Mouse (Mus musculus) heart, embryonic 15.5 days (tissue): Measurements from ENCODE around the gene Gm20547. TPM values are rescaled to one million over a fixed set of nuclear protein-coding genes. Genes with fewer than 3 reads are reported as not detected.
"Not testable (repeated sequence)": the region's sequence is repeated elsewhere in the genome, so short reads cannot be mapped to it uniquely, and the experiment has no call there.

Experiments
- ATAC-seq: fragments of 200-750 bp; cut with Nextera tagmentation; replicated peaks from 2 replicates; pipeline ENCODE4 v1.8.0; 2017; ENCODE audit warnings: low read depth, moderate TSS enrichment; ENCODE audit not compliant: insufficient number of reproducible peaks, insufficient read depth, low FRiP score
- H3K27ac ChIP-seq: fragments of 300-500 bp; sonication (generic); 2 replicates; pipeline ENCODE4 v1.5.1; 2015; ENCODE audit warnings: mild to moderate bottlenecking, inconsistent platforms
- H3K27me3 ChIP-seq: fragments of 300-500 bp; sonication (generic); 2 replicates; pipeline ENCODE4 v1.6.1; 2015; ENCODE audit warnings: inconsistent platforms
- H3K36me3 ChIP-seq: fragments of 300-500 bp; sonication (generic); 2 replicates; pipeline ENCODE4 v1.6.1; 2015; ENCODE audit warnings: mild to moderate bottlenecking, inconsistent platforms
- H3K4me1 ChIP-seq: fragments of 300-500 bp; sonication (generic); replicated peaks from 2 replicates; pipeline ENCODE4 v1.6.1; 2015; ENCODE audit warnings: inconsistent platforms
- H3K4me2 ChIP-seq: fragments of 300-500 bp; sonication (generic); 2 replicates; pipeline ENCODE4 v1.6.1; 2015; ENCODE audit warnings: inconsistent platforms, mild to moderate bottlenecking, moderate library complexity
- H3K4me3 ChIP-seq: fragments of 300-500 bp; sonication (generic); 2 replicates; pipeline ENCODE4 v1.5.1; 2015; ENCODE audit warnings: mild to moderate bottlenecking, inconsistent platforms
- H3K9ac ChIP-seq: fragments of 300-500 bp; sonication (generic); 2 replicates; pipeline ENCODE4 v1.6.1; 2015; ENCODE audit warnings: mild to moderate bottlenecking, inconsistent platforms
- H3K9me3 ChIP-seq: fragments of 300-500 bp; sonication (generic); replicated peaks from 2 replicates; pipeline ENCODE4 v1.6.1; 2016; ENCODE audit warnings: inconsistent platforms
- WGBS: fragments of 180-500 bp; shearing (Covaris S2); methylation state at CpG from one replicate; pipeline ENCODE4 v1.1.7; 2015; ENCODE audit warnings: mixed read lengths; 5-methylcytosine and 5-hydroxymethylcytosine counted together
- microRNA-seq: library from miRNA; unstranded; fragments of <30 nt; microRNA quantifications from one replicate; pipeline ENCODE4, GENCODE M21; 2016
- polyA plus RNA-seq: library from polyadenylated mRNA; unstranded; fragments of >200 nt; fragmentation: Nextera tagmentation; extraction: Ambion mirVana; gene quantifications from 2 replicates; pipeline ENCODE4 v1.2.1, GENCODE M21; 2015

The Gm20547 gene
- polyA plus RNA-seq, 1 experiment from 2014 or later: not detected

DNA sequence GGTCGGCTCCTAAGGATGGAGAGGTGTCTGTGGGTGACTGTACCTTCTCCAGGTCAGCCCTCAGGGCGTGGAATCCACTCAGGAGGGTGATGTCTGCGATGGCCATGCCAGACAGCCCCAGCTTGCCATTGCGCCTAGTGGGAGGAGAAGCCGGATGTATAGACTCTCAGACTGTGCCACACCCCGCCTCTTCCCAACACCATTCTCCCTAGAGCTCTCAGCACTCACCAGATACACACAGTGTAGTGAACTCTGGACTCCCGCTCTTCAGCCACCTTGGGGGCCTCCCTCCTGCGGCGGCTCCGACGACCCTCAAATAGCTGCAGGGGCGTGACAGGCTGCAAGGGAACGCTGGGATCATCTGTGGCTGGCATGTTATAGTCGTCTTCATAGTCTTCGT is 70.6 kb downstream of the Gm20547 start:
- Histone ChIP-seq H3K9me3 (no peaks in the 10 kb centered on the region), H3K4me2 (no peak overlapping the region), H3K9ac (no peak overlapping the region), H3K27ac (no peak overlapping the region), H3K4me3 (no peak overlapping the region), H3K27me3 (no peaks in the 10 kb centered on the region), H3K4me1 (no peaks in the 10 kb centered on the region), H3K36me3 (no peaks in the 10 kb centered on the region)
- WGBS: 70% methylated on average over 15 of the region's 15 CpGs
- ATAC-seq: no peak

DNA sequence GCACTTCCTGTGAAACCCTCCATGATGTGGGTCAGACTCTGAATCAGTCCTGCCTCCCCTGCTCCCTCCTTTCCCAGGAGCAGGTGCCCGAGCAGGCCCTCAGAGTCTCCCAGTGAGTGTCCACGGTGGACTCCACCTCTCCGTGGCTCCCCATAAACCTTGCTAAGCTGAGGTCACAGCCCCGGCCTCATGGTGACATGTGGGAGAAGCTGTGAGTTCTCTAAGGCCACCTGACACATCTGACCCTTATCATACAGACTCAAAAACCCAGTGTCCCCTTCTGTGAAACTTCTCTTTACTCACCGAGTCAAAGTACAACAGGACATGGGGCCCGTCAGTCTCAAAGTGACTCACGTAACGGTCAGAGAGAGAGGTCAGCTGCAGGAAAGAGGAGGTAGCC is 71.0 kb downstream of the Gm20547 start:
- not testable (repeated sequence) for H3K36me3 ChIP-seq, H3K4me1 ChIP-seq, H3K4me2 ChIP-seq, H3K4me3 ChIP-seq, H3K27ac ChIP-seq, H3K27me3 ChIP-seq, ATAC-seq, H3K9me3 ChIP-seq, H3K9ac ChIP-seq
- 84% methylated on average over 8 of the region's 8 CpGs for WGBS

DNA sequence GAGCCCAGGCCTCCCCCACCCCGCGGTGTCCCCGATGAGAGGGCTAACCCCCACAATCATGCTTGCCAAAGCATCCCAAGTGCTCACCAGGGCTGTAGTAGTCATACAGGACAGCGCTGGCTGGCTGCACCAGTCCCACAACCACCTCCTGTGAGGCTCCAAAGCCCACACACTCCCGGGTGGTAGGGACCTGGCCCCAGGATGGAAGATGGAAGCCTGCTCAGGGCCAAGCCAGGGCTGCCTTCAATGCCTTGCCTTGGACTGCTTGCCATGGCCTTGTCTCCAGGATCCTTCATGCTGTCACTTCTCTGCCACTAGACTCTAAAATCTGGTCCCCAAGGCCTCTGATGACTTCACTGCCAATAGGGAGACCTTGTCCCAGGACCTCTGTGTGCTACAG is 71.4 kb downstream of the Gm20547 start:
- H3K27me3 ChIP-seq, H3K4me1 ChIP-seq, H3K4me2 ChIP-seq, H3K4me3 ChIP-seq, ATAC-seq, H3K27ac ChIP-seq, H3K36me3 ChIP-seq, H3K9ac ChIP-seq, H3K9me3 ChIP-seq: not testable (repeated sequence)
- 80% methylated on average over 5 of the region's 5 CpGs for WGBS

DNA sequence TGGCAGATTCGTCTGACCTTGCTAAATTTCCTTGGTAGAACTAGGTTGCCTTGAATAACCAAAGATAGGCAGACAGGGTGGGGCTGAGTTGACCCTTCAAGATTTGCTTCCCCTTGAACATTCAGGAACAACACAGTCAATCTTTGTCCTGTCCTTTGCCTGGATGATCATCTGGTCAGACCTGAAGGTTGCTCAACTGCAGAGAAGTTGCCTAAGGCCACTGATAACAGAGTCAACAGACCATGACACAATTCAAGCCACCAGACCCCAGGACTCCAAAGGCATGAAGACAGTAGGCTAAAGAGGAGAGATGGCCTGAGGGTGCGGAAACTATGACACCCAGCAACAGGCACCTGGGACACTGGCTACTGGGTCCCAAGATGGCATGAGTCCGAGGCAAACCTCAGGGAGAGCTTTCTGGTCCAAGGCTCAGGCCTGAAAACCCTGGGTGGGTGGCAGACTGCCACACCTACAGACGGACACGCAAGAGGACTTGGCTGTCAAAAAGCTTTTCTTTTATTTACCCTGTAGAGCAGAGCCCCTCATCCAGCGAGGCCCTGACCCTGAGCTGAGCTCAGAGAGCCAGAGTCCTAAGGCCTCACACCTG is 73.1 kb downstream of the Gm20547 start:
- no peak overlapping the region for H3K27ac ChIP-seq
- H3K4me1 ChIP-seq: no peaks in the 10 kb centered on the region
- 76% methylated on average over 6 of the region's 6 CpGs for WGBS

DNA sequence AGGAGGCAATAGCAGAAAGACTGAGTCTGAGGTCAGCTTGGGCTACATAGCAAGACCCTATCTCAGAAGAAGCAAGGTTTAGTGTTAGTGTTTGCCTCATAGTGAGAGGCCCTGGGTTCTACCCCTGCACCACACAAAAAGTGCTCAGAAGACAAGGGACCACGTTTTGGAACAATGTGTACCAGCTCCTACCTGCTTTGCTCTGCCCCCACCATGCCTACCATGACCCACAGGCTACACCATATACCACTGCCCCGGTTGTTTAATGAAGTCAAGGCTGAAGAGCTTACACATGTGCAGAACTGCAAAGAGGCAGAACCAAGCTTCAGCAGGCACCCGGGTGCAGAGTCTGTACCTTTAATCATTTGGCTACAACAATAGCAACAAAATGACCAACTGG is 74.7 kb downstream of the Gm20547 start:
- Histone ChIP-seq H3K4me2 (no peak overlapping the region), H3K4me1 (no peaks in the 10 kb centered on the region), H3K36me3 (no peaks in the 10 kb centered on the region), H3K27ac (no peak overlapping the region), H3K9ac (no peak overlapping the region), H3K9me3 (peaks cover 3% of the 10 kb centered on the region; the same call in 1 of the 2 replicates), H3K27me3 (no peaks in the 10 kb centered on the region), H3K4me3 (no peak overlapping the region)
- no peak for ATAC-seq
- WGBS: 62% methylated on average over 3 of the region's 3 CpGs

More for the DNA sequence above, 73.1 kb downstream of the Gm20547 start:
- ATAC-seq: no peak
- Histone ChIP-seq H3K36me3 (no peaks in the 10 kb centered on the region), H3K9me3 (peaks cover 3% of the 10 kb centered on the region; the same call in 1 of the 2 replicates), H3K9ac (no peak overlapping the region), H3K4me2 (no peak overlapping the region), H3K27me3 (no peaks in the 10 kb centered on the region), H3K4me3 (no peak overlapping the region)

Small RNAs within 50 kb of the gene (microRNA-seq; reads per million reads assigned to microRNA genes)
- gene Mir6970 (1.1 reads per million), gene Mir6971 (1.1 reads per million), gene Mir6972 (not detected)

Other genes starting within 250 kb of the Gm20547 start
- 10.7 and 12.9 TPM in 2 replicates for gene Fkbpl, start 237.3 kb downstream of the Gm20547 start, polyA plus RNA-seq
- gene Atf6b, start 234.9 kb downstream of the Gm20547 start, polyA plus RNA-seq: 39.6 and 54.5 TPM in 2 replicates
- 2.3 and 3.2 TPM in 2 replicates for gene Tnxb, start 211.5 kb downstream of the Gm20547 start, polyA plus RNA-seq
- gene C4b, start 138.2 kb downstream of the Gm20547 start, polyA plus RNA-seq: 0.53 and 0.77 TPM in 2 replicates
- 0.93 TPM in 1 of 2 replicates, not detected in the other for gene Cyp21a1, start 77.5 kb downstream of the Gm20547 start, polyA plus RNA-seq
- 19.4 and 23.4 TPM in 2 replicates for gene Stk19, start 45.1 kb downstream of the Gm20547 start, polyA plus RNA-seq
- 32.0 and 40.8 TPM in 2 replicates for gene Dxo, start 45.0 kb downstream of the Gm20547 start, polyA plus RNA-seq
- gene Skiv2l, start 31.8 kb downstream of the Gm20547 start, polyA plus RNA-seq: 23.6 and 35.9 TPM in 2 replicates
- 53.3 and 70.9 TPM in 2 replicates for gene Nelfe, start 31.7 kb downstream of the Gm20547 start, polyA plus RNA-seq
- 1.8 and 4.3 TPM in 2 replicates for gene Cfb, start 19.5 kb downstream of the Gm20547 start, polyA plus RNA-seq
- gene Zbtb12, start 2.6 kb downstream of the Gm20547 start, polyA plus RNA-seq: 1.1 and 1.8 TPM in 2 replicates
- 2.0 and 3.3 TPM in 2 replicates for gene C2, start 16.2 kb upstream of the Gm20547 start, polyA plus RNA-seq
- 31.7 and 48.8 TPM in 2 replicates for gene Ehmt2, start 16.4 kb upstream of the Gm20547 start, polyA plus RNA-seq
- 0.08 TPM in 1 of 2 replicates, not detected in the other for gene Slc44a4, start 32.4 kb upstream of the Gm20547 start, polyA plus RNA-seq
- gene Neu1, start 49.2 kb upstream of the Gm20547 start, polyA plus RNA-seq: 16.1 and 19.9 TPM in 2 replicates
- gene Hspa1b, start 77.2 kb upstream of the Gm20547 start, polyA plus RNA-seq: 0.16 and 0.30 TPM in 2 replicates
- not detected in 2 replicates for gene Gm20481, start 87.9 kb upstream of the Gm20547 start, polyA plus RNA-seq
- 3.5 and 4.8 TPM in 2 replicates for gene Hspa1a, start 90.1 kb upstream of the Gm20547 start, polyA plus RNA-seq
- gene Hspa1l, start 90.7 kb upstream of the Gm20547 start, polyA plus RNA-seq: 2.1 and 2.6 TPM in 2 replicates
- 116 and 132 TPM in 2 replicates for gene Lsm2, start 99.8 kb upstream of the Gm20547 start, polyA plus RNA-seq
- gene Vars, start 118.9 kb upstream of the Gm20547 start, polyA plus RNA-seq: 43.0 and 89.7 TPM in 2 replicates
- gene Vwa7, start 134.5 kb upstream of the Gm20547 start, polyA plus RNA-seq: 0.24 and 0.31 TPM in 2 replicates
- 1.4 and 2.8 TPM in 2 replicates for gene Sapcd1, start 146.0 kb upstream of the Gm20547 start, polyA plus RNA-seq
- gene Msh5, start 164.7 kb upstream of the Gm20547 start, polyA plus RNA-seq: 2.7 and 3.8 TPM in 2 replicates
- gene Clic1, start 167.9 kb upstream of the Gm20547 start, polyA plus RNA-seq: 307 and 332 TPM in 2 replicates
- 168 and 202 TPM in 2 replicates for gene Ddah2, start 177.0 kb upstream of the Gm20547 start, polyA plus RNA-seq
- gene Ly6g6c, start 183.3 kb upstream of the Gm20547 start, polyA plus RNA-seq: 0.14 TPM in 1 of 2 replicates, not detected in the other
- gene Mpig6b, start 184.1 kb upstream of the Gm20547 start, polyA plus RNA-seq: 0.77 and 0.81 TPM in 2 replicates
- gene Ly6g6e, start 194.9 kb upstream of the Gm20547 start, polyA plus RNA-seq: 0.29 and 0.31 TPM in 2 replicates
- gene Ly6g6d, start 196.0 kb upstream of the Gm20547 start, polyA plus RNA-seq: 2.2 and 2.4 TPM in 2 replicates
- 0.16 and 0.29 TPM in 2 replicates for gene Ly6g6f, start 203.6 kb upstream of the Gm20547 start, polyA plus RNA-seq
- 64.7 and 80.1 TPM in 2 replicates for gene Abhd16a, start 207.2 kb upstream of the Gm20547 start, polyA plus RNA-seq
- gene Ly6g5c, start 226.2 kb upstream of the Gm20547 start, polyA plus RNA-seq: 0.41 TPM in 1 of 2 replicates, not detected in the other
- 0.31 and 0.66 TPM in 2 replicates for gene Ly6g5b, start 233.4 kb upstream of the Gm20547 start, polyA plus RNA-seq
- gene Gpank1, start 239.4 kb upstream of the Gm20547 start, polyA plus RNA-seq: 10.0 and 13.8 TPM in 2 replicates
- gene Csnk2b, start 240.0 kb upstream of the Gm20547 start, polyA plus RNA-seq: 200 and 211 TPM in 2 replicates
- gene D17H6S53E, start 244.3 kb upstream of the Gm20547 start, polyA plus RNA-seq: 10.1 and 11.2 TPM in 2 replicates